Mouse (Mus musculus): ENCODE measurements around the gene Ankdd1a. TPM values are rescaled to one million over a fixed set of nuclear protein-coding genes. Genes with fewer than 3 reads are reported as not detected.

Gene Ankdd1a
- polyA plus RNA-seq, 1 experiment = not detected

DNA sequence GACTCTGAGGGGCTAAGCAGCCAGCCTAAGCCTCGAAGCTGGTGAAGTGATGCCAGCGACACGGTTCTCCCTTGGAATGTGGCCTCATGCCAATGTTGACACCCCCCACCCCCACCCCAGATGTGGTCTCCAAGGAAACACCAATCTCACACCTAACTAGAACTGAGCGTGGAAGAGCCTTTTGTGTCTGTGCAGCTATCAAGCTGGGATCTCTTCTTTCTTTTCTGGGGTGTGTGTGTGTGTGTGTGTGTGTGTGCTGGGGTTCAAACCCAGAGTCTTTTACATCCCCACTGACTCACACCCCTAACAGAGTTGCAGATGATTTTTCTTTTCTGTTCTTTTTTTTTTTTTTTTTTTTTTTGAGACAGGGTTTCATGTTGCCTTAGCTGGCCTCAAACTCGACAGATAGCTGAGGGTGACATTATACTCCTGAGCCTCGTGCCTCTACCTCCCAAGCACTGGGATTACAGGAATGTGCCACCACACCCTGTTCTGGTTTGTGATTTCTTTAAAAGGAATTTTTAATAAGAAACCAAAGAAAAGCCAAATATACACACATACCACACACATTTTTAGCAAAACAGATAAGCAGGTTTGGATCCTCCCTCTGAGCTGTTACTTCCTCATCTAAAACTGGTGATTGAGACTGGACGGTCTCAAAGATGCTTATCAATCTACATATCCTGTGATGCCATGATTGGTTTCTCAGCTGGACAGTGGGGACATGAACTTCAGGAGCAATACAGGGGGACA is 30.3 kb upstream of the Ankdd1a start:
- no peaks in the 10 kb centered on the region for H3K36me3 ChIP-seq (ENCODE audit: control insufficient read depth, insufficient read depth, low read length)
- H3K27ac ChIP-seq (ENCODE audit: control insufficient read depth, insufficient read depth, low read depth, low read length) = peak overlapping the region; percentile 56
- no peak for TF ChIP-seq POLR2A (IDR thresholded peaks at IDR 0.05; ENCODE audit: control insufficient read depth, low read depth, low read length)
- H3K4me1 ChIP-seq (ENCODE audit: control insufficient read depth, insufficient read depth, low read length) = peaks cover 18% of the 10 kb centered on the region
- H3K27me3 ChIP-seq (ENCODE audit: control insufficient read depth, insufficient read depth, low read length) = no peaks in the 10 kb centered on the region
- no peak overlapping the region for H3K4me3 ChIP-seq (ENCODE audit: control insufficient read depth, low read depth, low read length)

DNA sequence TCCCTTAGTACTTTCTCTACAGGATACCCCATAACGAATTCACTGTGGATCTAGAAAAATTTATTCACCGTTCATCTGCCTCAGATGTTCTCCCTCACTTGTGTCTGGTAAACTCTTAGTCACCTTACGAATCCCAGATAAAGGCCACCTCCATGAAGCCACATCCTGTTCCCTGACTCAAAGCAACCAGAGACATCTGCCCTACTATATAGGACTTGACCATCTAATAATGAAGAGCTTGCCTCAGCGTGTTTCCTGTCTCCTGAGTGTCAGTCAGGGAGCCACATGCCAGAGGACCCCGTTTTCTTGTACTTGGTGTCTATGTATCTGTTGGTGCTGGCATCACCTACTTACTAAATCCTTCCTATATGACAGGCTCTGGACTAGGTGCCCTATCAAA is 29.6 kb upstream of the Ankdd1a start:
- TF ChIP-seq POLR2A (IDR thresholded peaks at IDR 0.05; ENCODE audit: control insufficient read depth, low read depth, low read length) (no peak), CTCF (IDR thresholded peaks at IDR 0.05; ENCODE audit: control insufficient read depth, insufficient read depth, insufficient replicate concordance, low read depth, low read length) (no peak)
- Histone ChIP-seq H3K4me3 (ENCODE audit: control insufficient read depth, low read depth, low read length) (no peak overlapping the region), H3K36me3 (ENCODE audit: control insufficient read depth, insufficient read depth, low read length) (no peaks in the 10 kb centered on the region), H3K27ac (ENCODE audit: control insufficient read depth, insufficient read depth, low read depth, low read length) (no peak overlapping the region), H3K4me1 (ENCODE audit: control insufficient read depth, insufficient read depth, low read length) (peaks cover 16% of the 10 kb centered on the region), H3K27me3 (ENCODE audit: control insufficient read depth, insufficient read depth, low read length) (no peaks in the 10 kb centered on the region)

DNA sequence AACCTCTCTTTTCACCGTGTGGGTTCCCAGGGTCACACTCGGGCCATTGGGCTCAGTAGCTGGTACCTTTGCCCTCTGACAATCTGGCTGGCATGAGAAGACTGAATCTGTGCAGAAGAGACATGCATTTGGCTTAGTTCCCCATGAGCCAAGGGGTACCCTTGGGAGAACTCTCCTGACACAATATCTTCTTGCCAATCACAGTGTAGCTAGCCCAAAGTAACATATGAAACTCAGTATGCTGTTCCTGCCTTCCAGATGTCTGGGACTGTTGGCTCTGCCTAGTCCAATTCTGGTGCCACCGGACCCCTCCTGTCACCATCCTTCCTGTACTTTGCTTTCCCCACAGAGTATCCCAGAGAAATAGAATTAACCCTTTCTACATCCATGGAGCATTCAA is 29.1 kb upstream of the Ankdd1a start:
- TF ChIP-seq POLR2A (IDR thresholded peaks at IDR 0.05; ENCODE audit: control insufficient read depth, low read depth, low read length) = no peak
- no peak for TF ChIP-seq CTCF (IDR thresholded peaks at IDR 0.05; ENCODE audit: control insufficient read depth, insufficient read depth, insufficient replicate concordance, low read depth, low read length)

DNA sequence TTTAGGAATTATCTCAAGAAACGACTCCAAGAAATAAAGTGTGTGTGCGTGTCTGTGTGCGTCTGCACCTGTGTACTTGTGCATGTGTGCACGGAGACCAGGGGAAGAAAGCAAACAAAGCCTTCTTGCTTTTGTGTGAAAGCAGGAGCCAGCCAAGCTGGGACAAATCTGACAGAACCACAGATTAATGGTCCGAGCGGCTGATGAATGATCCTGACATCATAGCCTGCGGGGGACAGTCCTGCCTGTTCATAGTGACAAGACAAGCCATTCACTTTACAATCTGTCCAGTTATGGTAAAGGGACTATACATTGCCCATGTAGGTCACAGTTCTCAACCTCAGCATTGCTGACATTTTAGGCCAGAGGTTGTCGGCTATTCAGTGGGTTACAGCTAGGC is 28.3 kb upstream of the Ankdd1a start:
- Histone ChIP-seq H3K4me1 (ENCODE audit: control insufficient read depth, insufficient read depth, low read length) (peaks cover 16% of the 10 kb centered on the region), H3K27ac (ENCODE audit: control insufficient read depth, insufficient read depth, low read depth, low read length) (peak overlapping the region; percentile 33; the same call in 1 of the 2 replicates), H3K36me3 (ENCODE audit: control insufficient read depth, insufficient read depth, low read length) (no peaks in the 10 kb centered on the region), H3K27me3 (ENCODE audit: control insufficient read depth, insufficient read depth, low read length) (no peaks in the 10 kb centered on the region), H3K4me3 (ENCODE audit: control insufficient read depth, low read depth, low read length) (no peak overlapping the region)
- no peak for TF ChIP-seq POLR2A (IDR thresholded peaks at IDR 0.05; ENCODE audit: control insufficient read depth, low read depth, low read length)
- TF ChIP-seq CTCF (IDR thresholded peaks at IDR 0.05; ENCODE audit: control insufficient read depth, insufficient read depth, insufficient replicate concordance, low read depth, low read length) = no peak

More for the DNA sequence above, 29.1 kb upstream of the Ankdd1a start:
- no peaks in the 10 kb centered on the region for H3K27me3 ChIP-seq (ENCODE audit: control insufficient read depth, insufficient read depth, low read length)
- no peak overlapping the region for H3K27ac ChIP-seq (ENCODE audit: control insufficient read depth, insufficient read depth, low read depth, low read length)
- no peaks in the 10 kb centered on the region for H3K36me3 ChIP-seq (ENCODE audit: control insufficient read depth, insufficient read depth, low read length)
- no peak overlapping the region for H3K4me3 ChIP-seq (ENCODE audit: control insufficient read depth, low read depth, low read length)
- H3K4me1 ChIP-seq (ENCODE audit: control insufficient read depth, insufficient read depth, low read length) = peaks cover 16% of the 10 kb centered on the region

DNA sequence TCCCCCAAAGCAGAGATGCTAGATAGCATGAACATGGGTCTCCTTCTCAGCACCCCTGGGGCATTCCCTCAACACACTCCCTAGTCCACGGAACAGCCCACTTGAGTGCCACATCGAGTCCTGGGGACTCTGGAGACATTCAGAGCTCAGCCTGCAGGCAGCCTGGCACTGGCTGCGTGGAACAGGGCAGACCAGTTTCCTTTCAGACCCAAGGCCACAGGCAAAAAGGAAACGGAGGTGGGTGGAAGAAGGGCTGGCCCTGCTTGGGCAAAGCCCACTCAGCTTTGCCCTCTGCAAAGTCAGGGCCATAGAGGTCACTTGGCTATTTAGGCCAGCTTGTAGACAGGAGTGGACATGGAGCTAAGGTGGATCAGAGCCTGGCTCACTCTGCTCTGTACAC is 27.9 kb upstream of the Ankdd1a start:
- TF ChIP-seq CTCF (IDR thresholded peaks at IDR 0.05; ENCODE audit: control insufficient read depth, insufficient read depth, insufficient replicate concordance, low read depth, low read length) (no peak), POLR2A (IDR thresholded peaks at IDR 0.05; ENCODE audit: control insufficient read depth, low read depth, low read length) (no peak)
- Histone ChIP-seq H3K27ac (ENCODE audit: control insufficient read depth, insufficient read depth, low read depth, low read length) (peak overlapping the region; percentile 57), H3K4me3 (ENCODE audit: control insufficient read depth, low read depth, low read length) (no peak overlapping the region), H3K27me3 (ENCODE audit: control insufficient read depth, insufficient read depth, low read length) (no peaks in the 10 kb centered on the region), H3K36me3 (ENCODE audit: control insufficient read depth, insufficient read depth, low read length) (no peaks in the 10 kb centered on the region), H3K4me1 (ENCODE audit: control insufficient read depth, insufficient read depth, low read length) (peaks cover 16% of the 10 kb centered on the region)

DNA sequence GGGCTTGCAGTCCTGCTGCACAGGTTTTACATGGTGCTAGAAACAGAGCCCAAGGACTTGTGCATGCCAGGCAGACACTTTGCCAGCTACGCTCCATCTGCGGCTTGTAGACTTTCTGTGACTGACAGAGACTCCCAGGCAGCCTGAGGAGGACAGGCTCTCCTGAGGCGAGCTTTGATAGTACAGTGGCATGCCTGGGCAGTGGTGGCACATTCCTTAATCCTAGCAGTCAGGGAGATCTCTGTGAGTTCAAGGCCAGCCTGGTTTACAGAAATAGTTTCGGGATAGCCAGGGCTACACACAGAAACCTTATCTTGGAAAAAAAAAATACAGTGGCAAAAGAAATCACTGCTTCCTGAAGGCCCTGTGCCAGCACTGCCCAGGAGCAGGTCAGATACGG is 27.1 kb upstream of the Ankdd1a start:
- Histone ChIP-seq H3K4me3 (ENCODE audit: control insufficient read depth, low read depth, low read length) (peak overlapping the region; percentile 23), H3K27me3 (ENCODE audit: control insufficient read depth, insufficient read depth, low read length) (no peaks in the 10 kb centered on the region), H3K4me1 (ENCODE audit: control insufficient read depth, insufficient read depth, low read length) (peaks cover 16% of the 10 kb centered on the region), H3K27ac (ENCODE audit: control insufficient read depth, insufficient read depth, low read depth, low read length) (peak overlapping the region; percentile 66; the same call in 1 of the 2 replicates), H3K36me3 (ENCODE audit: control insufficient read depth, insufficient read depth, low read length) (no peaks in the 10 kb centered on the region)
- TF ChIP-seq CTCF (IDR thresholded peaks at IDR 0.05; ENCODE audit: control insufficient read depth, insufficient read depth, insufficient replicate concordance, low read depth, low read length) = no peak
- TF ChIP-seq POLR2A (IDR thresholded peaks at IDR 0.05; ENCODE audit: control insufficient read depth, low read depth, low read length) = no peak

DNA sequence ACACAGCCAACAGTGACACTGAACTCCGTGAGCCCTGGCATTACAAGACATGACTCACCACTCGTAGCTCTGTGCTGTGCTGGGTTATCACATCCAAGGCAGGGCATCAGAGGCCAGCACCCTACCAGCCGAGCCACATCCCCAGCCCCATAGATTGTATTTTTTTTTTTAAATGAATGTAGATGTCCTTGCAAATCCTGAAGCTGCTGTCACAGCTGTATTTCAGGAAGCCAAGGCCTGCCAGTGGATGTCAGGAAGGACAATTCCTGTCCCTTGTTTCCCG is 26.4 kb upstream of the Ankdd1a start:
- TF ChIP-seq CTCF (IDR thresholded peaks at IDR 0.05; ENCODE audit: control insufficient read depth, insufficient read depth, insufficient replicate concordance, low read depth, low read length) (no peak), POLR2A (IDR thresholded peaks at IDR 0.05; ENCODE audit: control insufficient read depth, low read depth, low read length) (no peak)
- H3K27ac ChIP-seq (ENCODE audit: control insufficient read depth, insufficient read depth, low read depth, low read length) = peak overlapping the region; percentile 66; the same call in 1 of the 2 replicates

More for the DNA sequence above, 26.4 kb upstream of the Ankdd1a start:
- Histone ChIP-seq H3K27me3 (ENCODE audit: control insufficient read depth, insufficient read depth, low read length) (no peaks in the 10 kb centered on the region), H3K36me3 (ENCODE audit: control insufficient read depth, insufficient read depth, low read length) (no peaks in the 10 kb centered on the region), H3K4me1 (ENCODE audit: control insufficient read depth, insufficient read depth, low read length) (peaks cover 16% of the 10 kb centered on the region), H3K4me3 (ENCODE audit: control insufficient read depth, low read depth, low read length) (peak overlapping the region; percentile 23)
